Mouse (Mus musculus) embryonic facial prominence, embryonic 14.5 days (tissue): Measurements from ENCODE around the gene Atp1a4. TPM values are rescaled to one million over a fixed set of nuclear protein-coding genes. Genes with fewer than 3 reads are reported as not detected.

ENCODE experiments used
- ATAC-seq: fragments of 200-750 bp; cut with Nextera tagmentation; 2 replicates; pipeline ENCODE4 v1.8.0; 2017; ENCODE audit warnings: low read depth, moderate number of reproducible peaks, moderate TSS enrichment
- DNase-seq: peaks from one replicate; pipeline ENCODE4 v3.0.0-alpha.2; 2015; ENCODE audit warnings: low spot score
- H3K27ac ChIP-seq: fragments of 300-500 bp; sonication (generic); replicated peaks from 2 replicates; pipeline ENCODE4 v1.5.1; 2014; ENCODE audit warnings: low read depth, mild to moderate bottlenecking, low read length, moderate library complexity
- H3K27me3 ChIP-seq: fragments of 300-500 bp; sonication (generic); replicated peaks from 2 replicates; pipeline ENCODE4 v1.6.1; 2014; ENCODE audit warnings: low read length; ENCODE audit not compliant: control insufficient read depth, insufficient read depth
- H3K36me3 ChIP-seq: fragments of 300-500 bp; sonication (generic); 2 replicates; pipeline ENCODE4 v1.6.1; 2014; ENCODE audit warnings: low read length, mixed read lengths; ENCODE audit not compliant: control insufficient read depth, insufficient read depth
- H3K4me1 ChIP-seq: fragments of 300-500 bp; sonication (generic); 2 replicates; pipeline ENCODE4 v1.6.1; 2014; ENCODE audit warnings: antibody characterized with exemption, low read length; ENCODE audit not compliant: control insufficient read depth, insufficient read depth
- H3K4me2 ChIP-seq: fragments of 300-500 bp; sonication (generic); 2 replicates; pipeline ENCODE4 v1.6.1; 2014; ENCODE audit warnings: low read depth, mild to moderate bottlenecking, low read length, moderate library complexity, mixed read lengths
- H3K4me3 ChIP-seq: fragments of 300-500 bp; sonication (generic); 2 replicates; pipeline ENCODE4 v1.5.1; 2014; ENCODE audit warnings: low read depth, mild to moderate bottlenecking, low read length
- H3K9ac ChIP-seq: fragments of 300-500 bp; sonication (generic); 2 replicates; pipeline ENCODE4 v1.6.1; 2014; ENCODE audit warnings: low read depth, mild to moderate bottlenecking, low read length, moderate library complexity, mixed read lengths
- H3K9me3 ChIP-seq: fragments of 300-500 bp; sonication (generic); 2 replicates; pipeline ENCODE4 v1.6.1; 2016; ENCODE audit warnings: low read length; ENCODE audit not compliant: control insufficient read depth
- WGBS: fragments of 180-500 bp; shearing (Covaris S2); extraction: QIAGEN DNeasy Blood & Tissue Kit; methylation state at CpG from one replicate; pipeline ENCODE4 v1.1.7; 2014; 5-methylcytosine and 5-hydroxymethylcytosine counted together
- polyA plus RNA-seq: library from polyadenylated mRNA; unstranded; fragments of >200 nt; fragmentation: Nextera tagmentation; extraction: Ambion mirVana; gene quantifications from 2 replicates; pipeline ENCODE4 v1.2.1, GENCODE M21; 2014

Atp1a4 gene
- polyA plus RNA-seq, 1 experiment from 2014 or later = not detected

DNA sequence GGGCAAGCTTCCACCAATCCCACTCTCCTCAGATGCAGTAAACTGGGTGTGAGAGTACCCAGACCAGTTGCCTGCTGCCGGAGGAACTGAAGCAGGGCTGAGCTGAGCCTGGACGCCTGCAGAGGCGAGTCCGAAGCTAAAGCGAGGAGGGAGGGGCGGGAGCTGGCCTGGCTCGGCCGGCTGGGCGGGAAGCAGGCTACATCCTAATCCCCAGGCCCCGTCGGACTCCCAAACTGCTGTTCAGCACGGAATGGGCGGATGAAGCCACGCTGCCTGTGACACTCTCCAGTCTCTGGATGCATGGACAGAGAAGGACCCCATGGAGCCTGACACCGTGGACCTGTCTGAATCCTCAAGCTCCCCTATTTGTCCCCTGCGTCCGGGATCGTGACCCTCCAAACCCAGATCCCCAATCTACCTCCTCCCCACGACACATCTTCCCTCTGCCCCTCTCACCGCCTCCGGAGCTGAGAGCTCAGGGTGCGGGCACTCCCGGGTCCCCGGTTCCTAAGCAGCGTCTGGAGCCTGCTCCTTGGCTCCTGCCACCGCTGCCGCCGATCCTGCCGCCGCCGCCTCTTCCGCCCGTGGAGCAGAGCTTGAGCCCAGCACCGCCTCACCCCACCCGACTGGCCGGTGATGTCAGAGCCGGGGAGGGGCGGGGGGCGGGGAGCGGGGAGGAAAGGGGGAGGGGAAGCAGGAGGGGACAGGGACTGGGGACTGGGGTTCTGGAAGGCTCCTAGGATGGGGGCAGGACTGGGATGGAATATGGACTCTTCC, 51.9 kb downstream of the Atp1a4 start, which contains the start of gene Pea15a:
TSS of gene Pea15a (minus strand) at position 664 of the 777 bp plus-strand sequence.
- Histone ChIP-seq H3K4me3 (peak within 1 kb of the TSS; percentile 63), H3K4me1 (peaks cover 53% of the 10 kb centered on the region), H3K27me3 (no peaks in the 10 kb centered on the region), H3K9me3 (no peaks in the 10 kb centered on the region), H3K4me2 (peak within 1 kb of the TSS; percentile 76), H3K9ac (peak within 1 kb of the TSS; percentile 81), H3K27ac (peak within 1 kb of the TSS; percentile 78), H3K36me3 (peaks cover 3% of the 10 kb centered on the region; the same call in 1 of the 2 replicates)
- under 1% methylated on average over 26 of the region's 40 CpGs for WGBS
- ATAC-seq = peak; percentile 80
- peak; percentile 90 for DNase-seq

DNA sequence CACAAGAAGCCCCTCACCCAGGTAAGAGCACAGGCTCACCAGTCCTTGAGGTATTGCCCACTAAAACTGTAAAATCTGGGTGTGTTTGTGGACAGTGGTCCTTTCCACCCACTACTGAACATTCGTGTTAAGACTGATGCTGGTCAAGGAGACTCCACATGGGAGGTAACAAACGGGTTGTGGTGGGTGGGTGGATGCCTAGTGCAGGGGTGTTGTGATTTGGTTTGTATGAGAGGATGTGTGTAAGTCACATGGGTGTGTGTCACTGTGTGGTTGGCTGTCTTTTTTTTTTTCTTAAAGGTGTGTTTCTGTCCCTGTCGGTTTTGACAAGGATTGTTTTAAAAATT, 52.5 kb downstream of the Atp1a4 start:
- H3K9ac ChIP-seq = peak overlapping the region; percentile 81
- no peaks in the 10 kb centered on the region for H3K9me3 ChIP-seq
- DNase-seq (no peak), ATAC-seq (no peak)
- H3K4me1 ChIP-seq = peaks cover 59% of the 10 kb centered on the region
- H3K4me2 ChIP-seq = peak overlapping the region; percentile 76
- 19% methylated on average over 3 of the region's 3 CpGs for WGBS
- no peaks in the 10 kb centered on the region for H3K27me3 ChIP-seq
- H3K27ac ChIP-seq = peak overlapping the region; percentile 78
- H3K36me3 ChIP-seq = peaks cover 6% of the 10 kb centered on the region; the same call in 1 of the 2 replicates
- H3K4me3 ChIP-seq = peak overlapping the region; percentile 63

DNA sequence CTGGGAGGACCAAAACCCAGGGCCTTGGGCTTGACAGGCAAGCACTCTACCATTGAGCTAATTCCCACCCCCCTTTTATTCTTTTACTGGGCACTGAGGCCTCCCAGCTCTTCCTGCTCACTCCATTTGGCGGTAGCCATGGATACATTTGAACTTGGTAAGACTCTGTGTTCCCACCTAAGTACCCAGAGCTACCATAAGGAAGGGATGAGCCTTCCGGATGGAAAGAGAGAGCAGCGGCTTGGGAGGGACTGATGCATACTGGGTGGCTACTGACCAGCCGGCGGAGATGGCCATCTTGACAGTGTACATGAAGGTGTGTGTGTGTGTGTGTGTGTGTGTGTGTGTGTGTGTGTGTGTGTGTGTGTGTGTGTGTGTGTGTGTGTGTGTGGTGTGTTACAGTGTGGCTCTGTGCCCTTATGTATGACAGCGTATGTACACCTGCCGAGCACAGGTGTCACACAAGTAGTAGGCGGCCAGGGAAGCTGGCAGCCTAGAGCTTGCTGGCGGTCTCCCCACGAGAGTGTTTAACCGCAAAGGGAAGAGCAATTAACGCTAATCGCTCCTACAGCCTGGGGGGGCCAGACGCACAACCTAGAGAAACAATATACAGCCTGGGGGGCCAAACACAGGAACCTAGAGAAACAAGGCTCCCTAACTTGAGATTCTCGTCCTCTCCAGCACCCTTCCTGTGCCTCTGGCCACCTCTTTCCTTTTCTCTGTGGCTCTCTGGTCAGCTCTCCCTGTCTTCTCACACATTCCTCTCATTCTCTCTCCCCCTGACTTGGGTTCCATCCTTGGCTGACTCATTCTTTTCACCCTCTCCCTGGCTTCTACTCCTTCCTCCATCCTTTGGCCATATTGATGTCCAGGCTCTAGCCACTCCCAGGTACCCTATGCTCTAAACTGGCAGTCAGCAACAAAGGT, 53.1 kb downstream of the Atp1a4 start:
- peaks cover 60% of the 10 kb centered on the region for H3K4me1 ChIP-seq
- peak; percentile 45 for DNase-seq
- peak overlapping the region; percentile 76; the same call in 1 of the 2 replicates for H3K27ac ChIP-seq
- peak overlapping the region; percentile 81 for H3K9ac ChIP-seq
- H3K4me2 ChIP-seq = peak overlapping the region; percentile 76
- H3K36me3 ChIP-seq = peaks cover 10% of the 10 kb centered on the region; the same call in 1 of the 2 replicates
- H3K9me3 ChIP-seq = no peaks in the 10 kb centered on the region
- no peak for ATAC-seq
- no peaks in the 10 kb centered on the region for H3K27me3 ChIP-seq
- H3K4me3 ChIP-seq = peak overlapping the region; percentile 63
- WGBS = 34% methylated on average over 13 of the region's 15 CpGs

DNA sequence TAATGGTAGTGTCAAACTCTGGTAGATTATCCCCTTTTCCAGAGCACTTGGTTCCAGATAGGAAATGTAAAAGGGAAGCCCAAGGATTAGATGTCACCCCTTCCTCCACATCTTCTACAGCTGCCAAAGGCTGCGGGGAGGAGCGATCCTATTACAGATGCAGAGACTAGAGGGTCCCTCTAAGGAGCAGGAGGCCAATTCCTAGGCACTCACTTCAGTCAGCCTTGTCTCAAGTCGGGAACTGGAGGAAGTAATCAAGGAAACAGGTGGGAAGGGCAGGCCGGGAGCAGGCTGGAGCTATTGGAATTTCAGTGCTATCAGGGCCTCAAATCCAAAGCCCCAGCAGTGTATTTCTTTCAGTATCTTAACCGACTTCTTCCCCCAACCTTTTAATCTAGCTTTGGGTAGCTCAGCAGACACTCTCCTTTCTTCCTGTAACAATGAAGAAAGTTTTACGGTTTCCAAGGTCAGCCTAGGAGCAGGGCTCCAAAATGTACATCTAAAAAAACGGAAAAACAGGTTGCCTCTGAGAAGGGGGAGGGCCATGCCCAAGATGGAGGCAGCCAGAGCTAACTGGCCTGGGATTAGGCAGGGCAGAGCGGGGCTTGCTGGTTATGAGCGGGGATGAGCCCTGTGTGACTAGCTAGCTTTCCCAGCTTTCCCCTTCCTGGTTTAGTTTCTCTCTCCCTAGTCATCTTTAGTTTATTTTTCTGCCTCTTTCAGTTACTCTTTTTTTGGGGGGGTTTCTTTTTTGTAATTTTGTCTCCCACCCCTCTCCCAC, 54.0 kb downstream of the Atp1a4 start:
- Histone ChIP-seq H3K4me3 (peak overlapping the region; percentile 2; the same call in 1 of the 2 replicates), H3K36me3 (peaks cover 19% of the 10 kb centered on the region), H3K4me2 (peak overlapping the region; percentile 76), H3K27me3 (no peaks in the 10 kb centered on the region), H3K4me1 (peaks cover 60% of the 10 kb centered on the region), H3K27ac (peak overlapping the region; percentile 76), H3K9ac (peak overlapping the region; percentile 81; the same call in 1 of the 2 replicates), H3K9me3 (no peaks in the 10 kb centered on the region)
- WGBS = 19% methylated on average over 9 of the region's 9 CpGs
- ATAC-seq = no peak
- peak; percentile 50 for DNase-seq

DNA sequence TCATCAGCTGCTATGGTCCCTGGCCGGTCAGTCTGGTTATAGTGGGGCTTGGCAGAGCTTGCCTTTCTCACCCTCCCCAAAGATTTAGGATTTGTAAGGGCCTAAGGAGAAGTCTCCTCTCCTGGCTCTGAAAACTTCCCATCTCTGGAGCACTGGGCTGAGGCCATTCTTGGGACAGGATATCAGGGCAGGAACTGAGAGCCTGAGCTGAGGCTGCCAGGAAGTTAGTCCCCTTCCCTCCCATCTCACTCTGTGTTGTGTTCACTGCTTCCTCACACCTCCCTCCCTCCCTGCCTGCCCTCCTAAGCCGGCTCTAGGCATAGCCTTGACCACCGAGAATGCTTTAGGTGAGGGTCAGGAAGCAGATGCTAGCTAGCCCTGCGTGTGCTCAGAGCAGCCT, 54.6 kb downstream of the Atp1a4 start:
- DNase-seq = no peak
- Histone ChIP-seq H3K27ac (peak overlapping the region; percentile 76), H3K27me3 (no peaks in the 10 kb centered on the region), H3K4me2 (peak overlapping the region; percentile 76), H3K9ac (no peak overlapping the region), H3K36me3 (peaks cover 25% of the 10 kb centered on the region), H3K4me1 (peaks cover 60% of the 10 kb centered on the region), H3K4me3 (no peak overlapping the region), H3K9me3 (no peaks in the 10 kb centered on the region)
- 7% methylated on average over 4 of the region's 4 CpGs for WGBS
- no peak for ATAC-seq

DNA sequence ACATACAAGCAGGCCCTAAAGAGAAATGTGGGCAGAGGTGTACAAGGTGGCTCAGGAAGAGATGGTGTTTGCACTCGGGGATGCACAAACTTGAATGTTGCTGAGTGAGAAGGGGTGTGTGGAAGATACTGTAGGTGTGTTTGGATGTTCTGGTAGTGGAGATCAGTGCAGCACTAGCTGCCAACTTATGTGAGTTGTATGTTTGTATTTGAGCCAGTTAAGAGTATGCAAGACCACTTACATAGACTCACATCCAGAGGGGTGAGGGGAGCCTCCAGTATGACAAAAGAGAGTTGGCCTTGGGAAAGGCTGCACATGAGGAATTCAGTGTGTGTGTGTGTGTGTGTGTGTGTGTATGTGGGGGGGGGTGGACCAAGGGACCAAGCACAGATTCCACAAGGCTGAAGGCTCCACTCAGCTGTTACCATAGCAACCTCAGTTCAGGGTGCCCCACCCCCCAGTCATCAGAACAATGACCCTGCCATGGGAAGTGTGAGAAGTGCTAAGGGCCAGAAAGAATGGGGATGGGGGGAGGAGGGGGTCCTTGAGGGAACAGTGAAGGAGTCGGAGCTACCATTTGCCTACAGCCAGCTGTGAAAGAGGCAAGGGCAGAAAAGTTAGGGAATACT, 55.2 kb downstream of the Atp1a4 start:
- 0 out of 2 replicates have a peak overlapping the region, but pooled peaks have one; percentile 17 for H3K9ac ChIP-seq
- WGBS = 40% methylated on average over 2 of the region's 2 CpGs
- peak overlapping the region; percentile 76; the same call in 1 of the 2 replicates for H3K4me2 ChIP-seq

DNA sequence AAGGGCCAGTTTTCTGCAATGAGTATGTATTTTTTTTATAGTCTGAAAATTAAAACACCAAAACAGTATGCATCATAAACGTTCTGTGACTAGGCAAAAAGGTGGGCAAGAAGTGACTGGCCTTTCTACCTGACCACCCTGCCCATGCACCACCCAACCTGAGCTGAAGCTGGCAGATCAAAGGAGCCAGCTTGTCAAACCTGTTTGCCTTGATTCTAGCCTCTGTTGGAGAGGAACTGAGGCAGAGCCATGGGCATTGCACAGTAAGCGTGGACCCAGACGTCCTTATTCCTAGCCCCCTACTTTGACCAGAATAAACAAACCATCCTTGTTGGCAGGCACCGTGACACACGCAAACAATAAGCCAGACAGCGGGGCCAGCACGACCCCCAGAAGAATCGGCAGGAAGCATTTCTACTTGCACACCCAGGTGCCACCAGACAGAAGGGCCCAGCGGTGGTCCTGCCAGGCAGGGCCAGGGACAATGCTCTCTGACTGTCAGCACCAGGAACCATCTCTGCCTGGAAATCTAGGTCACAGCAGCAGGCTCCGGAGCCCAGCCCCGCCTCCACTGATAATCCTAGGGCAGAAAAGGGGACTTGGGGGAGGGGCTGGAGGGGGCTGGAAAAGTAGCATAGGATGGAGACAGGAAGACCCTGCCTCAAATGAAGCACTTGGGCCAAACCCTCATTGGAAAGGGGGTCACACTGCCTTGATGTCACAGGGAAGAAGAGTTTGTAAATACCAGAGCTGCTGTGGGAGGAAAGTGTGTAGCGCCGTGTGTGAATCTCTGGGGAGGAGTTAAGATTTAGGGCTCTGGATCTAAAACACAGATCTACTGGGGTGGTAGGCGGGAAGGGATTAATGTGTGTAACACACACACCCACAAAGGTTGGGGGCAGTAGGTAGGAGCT, 56.0 kb downstream of the Atp1a4 start:
- ATAC-seq (no peak; the same call in 1 of the 2 replicates), DNase-seq (peak; percentile 68)
- peak overlapping the region; percentile 17; the same call in 1 of the 2 replicates for H3K9ac ChIP-seq
- H3K9me3 ChIP-seq = no peaks in the 10 kb centered on the region
- 23% methylated on average over 14 of the region's 14 CpGs for WGBS
- H3K27ac ChIP-seq = peak overlapping the region; percentile 76
- H3K36me3 ChIP-seq = peaks cover 38% of the 10 kb centered on the region
- H3K27me3 ChIP-seq = no peaks in the 10 kb centered on the region
- H3K4me2 ChIP-seq = peak overlapping the region; percentile 18; the same call in 1 of the 2 replicates
- H3K4me1 ChIP-seq = peaks cover 56% of the 10 kb centered on the region
- no peak overlapping the region for H3K4me3 ChIP-seq

More for the DNA sequence above, 55.2 kb downstream of the Atp1a4 start:
- ATAC-seq (peak; percentile 16; the same call in 1 of the 2 replicates), DNase-seq (peak; percentile 73)
- Histone ChIP-seq H3K4me1 (peaks cover 60% of the 10 kb centered on the region), H3K9me3 (no peaks in the 10 kb centered on the region), H3K27me3 (no peaks in the 10 kb centered on the region), H3K36me3 (peaks cover 30% of the 10 kb centered on the region), H3K4me3 (no peak overlapping the region), H3K27ac (peak overlapping the region; percentile 76)
